Mouse (Mus musculus): Measurements from ENCODE around the gene Capns1. TPM values are rescaled to one million over a fixed set of nuclear protein-coding genes. Genes with fewer than 3 reads are reported as not detected.
"Not testable (repeated sequence)": the region's sequence is repeated elsewhere in the genome, so short reads cannot be mapped to it uniquely, and the experiment has no call there.

Capns1 gene
- total and polyA plus RNA-seq, 2 experiments from 2014 or later: 84.4 to 356 TPM

DNA sequence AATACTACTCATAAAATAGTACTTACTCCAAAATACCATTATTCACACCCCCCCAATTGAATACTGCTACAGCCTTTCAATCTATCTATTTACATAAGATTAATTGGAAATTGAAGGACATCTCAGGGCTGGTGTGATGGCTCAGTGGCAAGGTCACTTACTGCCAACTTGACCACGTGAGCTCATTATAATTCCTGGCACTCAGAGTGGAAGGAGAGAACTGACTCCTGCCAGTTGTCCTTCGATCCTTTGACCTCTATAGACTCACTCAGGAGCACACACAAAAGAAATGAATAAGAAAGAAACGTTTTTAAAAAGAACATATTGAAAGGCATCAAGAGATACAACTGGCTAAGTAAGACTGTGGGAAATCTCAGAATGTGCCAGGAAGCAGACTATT, 17.3 kb upstream of the Capns1 start:
- Histone ChIP-seq H3K27ac (ENCODE audit: low read depth) (no peak overlapping the region), H3K36me3 (replicated peaks; ENCODE audit: control insufficient read depth, insufficient read depth, low read length) (no peaks in the 10 kb centered on the region), H3K4me2 (ENCODE audit: low read depth, low read length) (no peak overlapping the region), H3K4me3 (ENCODE audit: low read depth, low read length) (no peak overlapping the region), H3K4me1 (ENCODE audit: control insufficient read depth, insufficient read depth) (0 out of 2 replicates have a peak, but pooled peaks cover 9% of the 10 kb centered on the region), H3K9ac (replicated peaks; ENCODE audit: low read depth, low read length) (no peak overlapping the region), H3K27me3 (ENCODE audit: control insufficient read depth, insufficient read depth, low read length) (no peaks in the 10 kb centered on the region), H3K9me3 (replicated peaks; ENCODE audit: control insufficient read depth, low read length) (no peaks in the 10 kb centered on the region)
- 78% methylated on average over 3 of the region's 3 CpGs for WGBS
- DNase-seq (ENCODE audit: low spot score) (no peak), ATAC-seq (ENCODE audit: insufficient read depth, low read depth) (no peak)
- TF ChIP-seq EP300 (IDR thresholded peaks at IDR 0.05; ENCODE audit: low read depth) (no peak), CTCF (IDR thresholded peaks at IDR 0.05; ENCODE audit: low read depth) (no peak)

DNA sequence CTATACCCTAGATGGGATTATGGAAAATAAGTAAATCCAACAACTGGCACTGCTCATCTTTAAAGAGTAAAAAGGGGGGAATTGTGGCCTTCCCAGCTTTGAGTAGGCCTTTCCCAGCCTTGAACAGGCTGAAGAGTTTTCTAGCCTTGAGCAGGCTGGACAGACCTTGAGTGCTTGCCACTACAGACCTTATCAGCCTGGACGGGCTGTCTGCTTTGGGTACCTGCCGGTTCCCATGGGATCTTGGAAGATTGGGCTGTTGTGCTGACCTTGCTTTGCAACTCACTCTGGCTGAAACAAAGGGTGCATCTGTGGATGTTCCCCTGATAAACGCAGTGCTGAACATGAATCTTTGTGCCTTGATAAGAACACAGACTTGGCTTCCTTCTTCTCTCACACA, 15.3 kb upstream of the Capns1 start:
- no peak overlapping the region for H3K4me3 ChIP-seq (ENCODE audit: low read depth, low read length)
- WGBS: 68% methylated on average over 3 of the region's 3 CpGs

DNA sequence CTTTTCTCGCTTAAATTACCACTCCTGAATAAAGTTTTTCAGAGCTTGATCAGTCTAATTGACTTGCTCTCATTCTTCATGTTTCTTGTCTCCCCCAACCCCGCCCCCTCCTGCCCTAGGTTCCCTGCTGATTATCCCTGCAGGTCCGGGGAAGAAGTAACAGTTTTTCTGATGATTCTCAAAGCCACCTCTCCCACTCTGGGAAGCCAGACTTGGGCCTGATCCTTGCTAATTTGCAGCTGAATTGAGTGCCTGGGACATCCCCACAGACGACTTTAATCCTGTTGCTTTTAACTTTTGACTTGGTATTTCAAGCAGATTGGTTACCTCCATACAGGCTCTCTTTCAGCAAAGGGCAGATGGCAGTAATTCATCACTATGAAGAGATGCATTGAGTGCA, 12.4 kb upstream of the Capns1 start:
- ATAC-seq (ENCODE audit: insufficient read depth, low read depth) (no peak), DNase-seq (ENCODE audit: low spot score) (no peak)
- H3K4me1 ChIP-seq (ENCODE audit: control insufficient read depth, insufficient read depth): no peaks in the 10 kb centered on the region
- WGBS: 28% methylated on average over 4 of the region's 4 CpGs
- no peak overlapping the region for H3K9ac ChIP-seq (replicated peaks; ENCODE audit: low read depth, low read length)
- H3K9me3 ChIP-seq (replicated peaks; ENCODE audit: control insufficient read depth, low read length): no peaks in the 10 kb centered on the region
- no peak for TF ChIP-seq EP300 (IDR thresholded peaks at IDR 0.05; ENCODE audit: low read depth)
- no peak for TF ChIP-seq CTCF (IDR thresholded peaks at IDR 0.05; ENCODE audit: low read depth)
- H3K36me3 ChIP-seq (replicated peaks; ENCODE audit: control insufficient read depth, insufficient read depth, low read length): no peaks in the 10 kb centered on the region
- H3K4me2 ChIP-seq (ENCODE audit: low read depth, low read length): no peak overlapping the region
- no peaks in the 10 kb centered on the region for H3K27me3 ChIP-seq (ENCODE audit: control insufficient read depth, insufficient read depth, low read length)
- H3K4me3 ChIP-seq (ENCODE audit: low read depth, low read length): no peak overlapping the region
- no peak overlapping the region for H3K27ac ChIP-seq (ENCODE audit: low read depth)

More for the DNA sequence above, 15.3 kb upstream of the Capns1 start:
- Histone ChIP-seq H3K36me3 (replicated peaks; ENCODE audit: control insufficient read depth, insufficient read depth, low read length) (no peaks in the 10 kb centered on the region), H3K27ac (ENCODE audit: low read depth) (no peak overlapping the region), H3K4me2 (ENCODE audit: low read depth, low read length) (no peak overlapping the region), H3K9me3 (replicated peaks; ENCODE audit: control insufficient read depth, low read length) (no peaks in the 10 kb centered on the region), H3K4me1 (ENCODE audit: control insufficient read depth, insufficient read depth) (no peaks in the 10 kb centered on the region), H3K9ac (replicated peaks; ENCODE audit: low read depth, low read length) (no peak overlapping the region), H3K27me3 (ENCODE audit: control insufficient read depth, insufficient read depth, low read length) (no peaks in the 10 kb centered on the region)
- no peak for TF ChIP-seq CTCF (IDR thresholded peaks at IDR 0.05; ENCODE audit: low read depth)
- no peak for TF ChIP-seq EP300 (IDR thresholded peaks at IDR 0.05; ENCODE audit: low read depth)
- no peak for DNase-seq (ENCODE audit: low spot score)
- ATAC-seq (ENCODE audit: insufficient read depth, low read depth): no peak

DNA sequence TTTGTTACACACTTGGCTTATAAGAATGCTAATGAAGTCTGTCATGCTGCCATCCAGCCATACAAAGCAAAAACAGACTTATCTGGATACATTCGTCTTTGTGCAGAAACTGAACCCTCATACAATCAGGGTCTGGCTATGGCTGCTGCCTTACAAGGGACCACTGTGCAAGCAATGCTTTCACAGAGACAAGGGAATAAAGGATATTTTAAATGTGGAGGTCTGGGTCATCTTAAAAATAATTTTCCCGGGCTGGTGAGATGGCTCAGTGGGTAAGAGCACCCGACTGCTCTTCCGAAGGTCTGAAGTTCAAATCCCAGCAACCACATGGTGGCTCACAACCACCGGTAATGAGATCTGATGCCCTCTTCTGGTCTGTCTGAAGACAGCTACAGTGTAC, 7.8 kb upstream of the Capns1 start:
- H3K4me2 ChIP-seq (ENCODE audit: low read depth, low read length); H3K4me3 ChIP-seq (ENCODE audit: low read depth, low read length); H3K27me3 ChIP-seq (ENCODE audit: control insufficient read depth, insufficient read depth, low read length); H3K36me3 ChIP-seq (replicated peaks; ENCODE audit: control insufficient read depth, insufficient read depth, low read length); DNase-seq (ENCODE audit: low spot score); H3K4me1 ChIP-seq (ENCODE audit: control insufficient read depth, insufficient read depth); H3K9me3 ChIP-seq (replicated peaks; ENCODE audit: control insufficient read depth, low read length); H3K9ac ChIP-seq (replicated peaks; ENCODE audit: low read depth, low read length); H3K27ac ChIP-seq (ENCODE audit: low read depth); ATAC-seq (ENCODE audit: insufficient read depth, low read depth): not testable (repeated sequence)
- WGBS: 49% methylated on average over 5 of the region's 5 CpGs

DNA sequence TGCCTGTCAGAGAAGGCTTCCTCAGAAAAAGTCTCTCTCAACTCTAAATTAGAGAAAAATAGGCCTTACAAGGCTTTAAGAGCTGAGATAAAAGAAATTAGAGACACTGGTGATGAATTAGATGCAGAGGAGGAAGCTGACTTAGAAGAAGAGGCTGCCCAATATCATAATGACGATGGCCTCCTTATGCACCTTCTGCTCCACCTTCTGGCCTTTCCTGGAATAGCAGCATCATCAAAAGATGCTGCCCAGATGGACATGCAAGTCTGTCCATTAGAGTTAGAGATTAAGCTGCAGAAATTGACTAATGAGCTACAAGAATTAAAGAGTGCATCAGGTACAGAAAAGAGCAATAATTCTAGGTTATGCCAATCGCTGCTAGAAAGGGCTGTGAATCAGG, 6.8 kb upstream of the Capns1 start:
- Histone ChIP-seq H3K4me1 (ENCODE audit: control insufficient read depth, insufficient read depth) (peaks cover 7% of the 10 kb centered on the region; the same call in 1 of the 2 replicates), H3K27me3 (ENCODE audit: control insufficient read depth, insufficient read depth, low read length) (no peaks in the 10 kb centered on the region), H3K9me3 (replicated peaks; ENCODE audit: control insufficient read depth, low read length) (no peaks in the 10 kb centered on the region), H3K36me3 (replicated peaks; ENCODE audit: control insufficient read depth, insufficient read depth, low read length) (no peaks in the 10 kb centered on the region), H3K4me2 (ENCODE audit: low read depth, low read length) (no peak overlapping the region), H3K27ac (ENCODE audit: low read depth) (no peak overlapping the region), H3K4me3 (ENCODE audit: low read depth, low read length) (no peak overlapping the region), H3K9ac (replicated peaks; ENCODE audit: low read depth, low read length) (no peak overlapping the region)
- ATAC-seq (ENCODE audit: insufficient read depth, low read depth) (no peak), DNase-seq (ENCODE audit: low spot score) (peak; percentile 46)
- TF ChIP-seq EP300 (IDR thresholded peaks at IDR 0.05; ENCODE audit: low read depth): no peak
- TF ChIP-seq CTCF (IDR thresholded peaks at IDR 0.05; ENCODE audit: low read depth): peak; percentile 90
- WGBS: 4% methylated on average over 2 of the region's 2 CpGs

DNA sequence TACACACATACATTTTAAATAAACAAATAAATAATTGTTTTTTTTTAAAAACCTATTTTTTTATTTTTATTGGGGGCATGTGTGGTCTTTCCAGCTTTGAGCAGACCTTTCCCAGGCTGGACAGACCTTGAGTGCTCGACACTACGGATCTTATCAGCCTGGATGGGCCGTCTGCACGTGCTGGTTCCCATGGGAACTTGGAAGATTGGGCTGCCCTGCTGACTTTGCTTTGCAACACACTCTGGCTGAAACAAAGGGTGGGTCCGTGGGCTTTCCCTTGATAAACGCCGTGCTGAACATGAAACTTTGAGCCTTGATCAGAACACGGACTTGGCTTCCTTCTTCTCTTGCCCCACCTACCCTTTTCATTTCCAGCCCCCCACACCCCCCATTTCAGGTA, 5.8 kb upstream of the Capns1 start:
- no peaks in the 10 kb centered on the region for H3K9me3 ChIP-seq (replicated peaks; ENCODE audit: control insufficient read depth, low read length)
- WGBS: 13% methylated on average over 8 of the region's 8 CpGs
- H3K27ac ChIP-seq (ENCODE audit: low read depth): no peak overlapping the region
- no peak for ATAC-seq (ENCODE audit: insufficient read depth, low read depth)
- 0 out of 2 replicates have a peak overlapping the region, but pooled peaks have one; percentile 17 for H3K4me2 ChIP-seq (ENCODE audit: low read depth, low read length)
- H3K4me3 ChIP-seq (ENCODE audit: low read depth, low read length): no peak overlapping the region
- H3K36me3 ChIP-seq (replicated peaks; ENCODE audit: control insufficient read depth, insufficient read depth, low read length): no peaks in the 10 kb centered on the region
- H3K4me1 ChIP-seq (ENCODE audit: control insufficient read depth, insufficient read depth): peaks cover 7% of the 10 kb centered on the region; the same call in 1 of the 2 replicates
- no peak for DNase-seq (ENCODE audit: low spot score)
- no peak overlapping the region for H3K9ac ChIP-seq (replicated peaks; ENCODE audit: low read depth, low read length)
- TF ChIP-seq CTCF (IDR thresholded peaks at IDR 0.05; ENCODE audit: low read depth) (no peak), EP300 (IDR thresholded peaks at IDR 0.05; ENCODE audit: low read depth) (no peak)
- no peaks in the 10 kb centered on the region for H3K27me3 ChIP-seq (ENCODE audit: control insufficient read depth, insufficient read depth, low read length)

Data from heart, postnatal 0 days (tissue).